Mouse (Mus musculus): ENCODE results near the gene Morn3.

DNA sequence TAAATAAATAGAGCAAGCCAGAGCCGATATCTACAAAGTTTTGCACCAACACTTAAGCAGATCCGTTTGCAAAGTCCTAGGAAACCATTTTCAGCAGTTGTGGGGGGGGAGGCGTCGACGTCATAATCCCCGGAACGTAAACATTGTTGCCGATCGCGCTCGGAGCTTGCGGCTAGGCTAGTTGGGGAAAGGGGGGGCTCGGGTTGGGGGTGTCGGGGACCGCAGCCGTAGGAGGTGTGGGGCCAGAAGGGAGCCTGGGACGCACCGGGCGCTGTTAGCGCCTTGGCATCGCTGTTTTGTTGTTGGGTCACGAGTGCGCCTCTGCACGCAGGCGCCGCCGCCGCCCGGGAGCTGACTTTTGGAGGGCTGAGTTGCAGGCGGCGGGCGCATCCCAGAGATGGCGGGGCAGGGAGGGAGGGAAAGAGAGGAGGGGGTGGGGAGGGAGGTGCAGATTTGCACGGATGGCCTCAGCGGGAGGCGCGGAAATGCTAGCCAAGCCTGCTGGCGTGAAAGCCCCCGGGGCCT lies 57.8 kb downstream of the Morn3 start:
- no peak for TF ChIP-seq TAL1 (IDR thresholded peaks at IDR 0.05; ENCODE audit: low read length)
- TF ChIP-seq GATA1 (IDR thresholded peaks at IDR 0.05; ENCODE audit: low read length) = no peak

Data from erythroblast, embryonic 14.5 days (primary cell).